Mouse (Mus musculus) midbrain, postnatal 0 days (tissue): ENCODE results near the gene Haus6. TPM values are rescaled to one million over a fixed set of nuclear protein-coding genes. Genes with fewer than 3 reads are reported as not detected.
"Not testable (repeated sequence)": the region's sequence is repeated elsewhere in the genome, so short reads cannot be mapped to it uniquely, and the experiment has no call there.

Source experiments
- ATAC-seq: fragments of 200-750 bp; cut with Nextera tagmentation; 2 replicates; pipeline ENCODE4 v1.8.0; 2017; ENCODE audit warnings: moderate number of reproducible peaks, mild to moderate bottlenecking, moderate TSS enrichment, moderate library complexity; ENCODE audit not compliant: low FRiP score
- DNase-seq: peaks from one replicate; pipeline ENCODE4 v3.0.0-alpha.2; 2015; ENCODE audit warnings: low spot score
- H3K27ac ChIP-seq: fragments of 300-500 bp; sonication (generic); 2 replicates; pipeline ENCODE4 v1.5.1; 2014; ENCODE audit warnings: low read depth, mild to moderate bottlenecking, low read length, mixed read lengths
- H3K27me3 ChIP-seq: fragments of 300-500 bp; sonication (generic); 2 replicates; pipeline ENCODE4 v1.6.1; 2014; ENCODE audit warnings: low read length, control low read depth, mixed read lengths; ENCODE audit not compliant: insufficient read depth
- H3K36me3 ChIP-seq: fragments of 300-500 bp; sonication (generic); 2 replicates; pipeline ENCODE4 v1.6.1; 2014; ENCODE audit warnings: low read length, control low read depth, mixed read lengths; ENCODE audit not compliant: insufficient read depth
- H3K4me1 ChIP-seq: fragments of 300-500 bp; sonication (generic); 2 replicates; pipeline ENCODE4 v1.6.1; 2014; ENCODE audit warnings: mild to moderate bottlenecking, control low read depth, antibody characterized with exemption, low read length, mixed read lengths; ENCODE audit not compliant: insufficient read depth
- H3K4me2 ChIP-seq: fragments of 300-500 bp; sonication (generic); 2 replicates; pipeline ENCODE4 v1.6.1; 2014; ENCODE audit warnings: low read depth, mild to moderate bottlenecking, low read length, mixed read lengths; ENCODE audit not compliant: poor library complexity, severe bottlenecking
- H3K4me3 ChIP-seq: fragments of 300-500 bp; sonication (generic); 2 replicates; pipeline ENCODE4 v1.5.1; 2014; ENCODE audit warnings: low read depth, mild to moderate bottlenecking, low read length, moderate library complexity
- H3K9ac ChIP-seq: fragments of 300-500 bp; sonication (generic); replicated peaks from 2 replicates; pipeline ENCODE4 v1.6.1; 2014; ENCODE audit warnings: mild to moderate bottlenecking, low read length, moderate library complexity, mixed read lengths; ENCODE audit not compliant: poor library complexity, severe bottlenecking
- H3K9me3 ChIP-seq: fragments of 300-500 bp; sonication (generic); 2 replicates; pipeline ENCODE4 v1.6.1; 2016; ENCODE audit warnings: low read length, control low read depth
- CTCF ChIP-seq: IDR thresholded peaks from 2 replicates; pipeline ENCODE4 v1.5.1; 2016; ENCODE audit warnings: antibody characterized with exemption, mild to moderate bottlenecking
- WGBS: fragments of 180-500 bp; shearing (Covaris S2); extraction: QIAGEN DNeasy Blood & Tissue Kit; methylation state at CpG from one replicate; pipeline ENCODE4 v1.1.7; 2014; 5-methylcytosine and 5-hydroxymethylcytosine counted together
- polyA plus RNA-seq: library from polyadenylated mRNA; unstranded; fragments of >200 nt; fragmentation: Nextera tagmentation; extraction: Ambion mirVana; gene quantifications from 2 replicates; pipeline ENCODE4 v1.2.1, GENCODE M21; 2015
- total RNA-seq: library from RNA; depleted of rRNA; stranded (reverse); fragments of >200 nt; gene quantifications from 2 replicates; pipeline ENCODE4 v1.2.3, GENCODE M21; 2014

Haus6 gene
- total and polyA plus RNA-seq, 2 experiments from 2014 or later, result 3.7 to 4.2 TPM

GRCm38 (mm10) chr4:86632556-86632955, 20.7 kb upstream of the Haus6 start:
- 81% methylated on average over 4 of the region's 5 CpGs for WGBS
- not testable (repeated sequence) for ATAC-seq, H3K4me3 ChIP-seq

GRCm38 (mm10) chr4:86631831-86632230, 20.0 kb upstream of the Haus6 start:
- Histone ChIP-seq H3K9me3 (no peaks in the 10 kb centered on the region), H3K9ac (no peak overlapping the region), H3K27me3 (no peaks in the 10 kb centered on the region), H3K4me2 (no peak overlapping the region), H3K27ac (no peak overlapping the region), H3K4me1 (no peaks in the 10 kb centered on the region), H3K36me3 (no peaks in the 10 kb centered on the region), H3K4me3 (no peak overlapping the region)
- DNase-seq, result no peak
- TF ChIP-seq CTCF, result no peak
- ATAC-seq, result no peak
- 78% methylated on average over 4 of the region's 4 CpGs for WGBS

More at GRCm38 (mm10) chr4:86632556-86632955, 20.7 kb upstream of the Haus6 start:
- H3K4me1 ChIP-seq, H3K9me3 ChIP-seq, H3K27ac ChIP-seq, DNase-seq, H3K9ac ChIP-seq, H3K4me2 ChIP-seq, H3K36me3 ChIP-seq, H3K27me3 ChIP-seq: not testable (repeated sequence)

GRCm38 (mm10) chr4:86626496-86626895, 14.6 kb upstream of the Haus6 start:
- not testable (repeated sequence) for H3K27me3 ChIP-seq, H3K4me3 ChIP-seq, H3K4me1 ChIP-seq, H3K9me3 ChIP-seq, H3K4me2 ChIP-seq, H3K36me3 ChIP-seq, ATAC-seq, H3K9ac ChIP-seq, H3K27ac ChIP-seq, DNase-seq
- 91% methylated on average over 7 of the region's 7 CpGs for WGBS

GRCm38 (mm10) chr4:86625463-86625862, 13.6 kb upstream of the Haus6 start:
- Histone ChIP-seq H3K4me2 (no peak overlapping the region), H3K27me3 (no peaks in the 10 kb centered on the region), H3K4me1 (no peaks in the 10 kb centered on the region), H3K27ac (no peak overlapping the region), H3K9me3 (no peaks in the 10 kb centered on the region), H3K36me3 (no peaks in the 10 kb centered on the region), H3K9ac (no peak overlapping the region), H3K4me3 (no peak overlapping the region)
- ATAC-seq (no peak), DNase-seq (no peak)
- no peak for TF ChIP-seq CTCF
- WGBS, result 88% methylated on average over 5 of the region's 5 CpGs

GRCm38 (mm10) chr4:86622532-86622931, 10.7 kb upstream of the Haus6 start:
- not testable (repeated sequence) for H3K27me3 ChIP-seq, H3K9me3 ChIP-seq, DNase-seq, H3K9ac ChIP-seq, H3K4me2 ChIP-seq, H3K4me3 ChIP-seq, H3K27ac ChIP-seq, H3K36me3 ChIP-seq, H3K4me1 ChIP-seq, ATAC-seq
- WGBS, result 94% methylated on average over 1 of the region's 1 CpGs

- ATAC-seq, result no peak
- H3K4me2 ChIP-seq, result no peak overlapping the region
Observed at GRCm38 (mm10) chr4:86622116-86622515, 10.3 kb upstream of the Haus6 start.

More at GRCm38 (mm10) chr4:86622116-86622515, 10.3 kb upstream of the Haus6 start:
- no peaks in the 10 kb centered on the region for H3K27me3 ChIP-seq
- no peak overlapping the region for H3K27ac ChIP-seq
- no peaks in the 10 kb centered on the region for H3K9me3 ChIP-seq
- no peak overlapping the region for H3K9ac ChIP-seq
- WGBS, result 78% methylated on average over 3 of the region's 3 CpGs
- no peaks in the 10 kb centered on the region for H3K4me1 ChIP-seq
- H3K4me3 ChIP-seq, result no peak overlapping the region
- DNase-seq, result no peak
- H3K36me3 ChIP-seq, result no peaks in the 10 kb centered on the region
- no peak for TF ChIP-seq CTCF
